Mouse (Mus musculus): ENCODE results near the gene Trim39. TPM values are rescaled to one million over a fixed set of nuclear protein-coding genes. Genes with fewer than 3 reads are reported as not detected.

The Trim39 gene
- polyA plus RNA-seq, 1 experiment from 2014 or later: 29.0 TPM

DNA sequence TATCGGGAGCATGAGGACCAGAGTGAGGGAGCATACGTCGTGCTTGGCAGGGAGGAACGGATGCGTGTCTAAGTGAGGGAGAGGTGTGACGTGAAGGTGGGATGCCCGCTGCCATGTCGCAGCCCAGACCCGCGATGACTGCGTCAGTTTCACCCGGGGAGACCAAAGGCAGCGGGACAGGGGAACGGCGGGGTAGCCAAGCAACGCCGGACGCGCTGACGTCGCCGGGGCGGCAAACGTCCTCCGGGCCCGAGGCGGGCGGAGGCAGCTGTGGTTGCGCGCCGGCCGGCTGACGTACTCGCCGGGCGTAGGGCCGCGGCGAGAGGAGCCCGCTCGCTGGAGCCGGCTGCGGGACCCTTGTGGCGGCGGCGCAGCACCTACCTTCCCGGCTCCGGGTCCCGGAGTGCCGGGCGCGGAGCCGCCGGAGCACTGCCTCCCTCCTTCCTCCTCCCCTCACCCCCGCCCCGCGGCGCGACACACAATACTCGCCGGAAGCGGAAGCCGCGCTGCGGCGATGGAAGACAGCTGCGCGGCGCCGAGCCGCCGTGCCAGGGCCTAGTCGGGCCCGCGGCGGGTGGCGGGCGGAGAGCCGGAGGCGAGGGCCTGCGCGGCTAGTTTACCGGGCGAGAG, 976 bp downstream of the Trim39 start:
- Histone ChIP-seq H3K27me3 (replicated peaks) (no peaks in the 10 kb centered on the region), H3K4me1 (peaks cover 32% of the 10 kb centered on the region), H3K27ac (peak overlapping the region; percentile 99), H3K4me2 (peak overlapping the region; percentile 88), H3K36me3 (replicated peaks) (peaks cover 16% of the 10 kb centered on the region), H3K9me3 (no peaks in the 10 kb centered on the region), H3K4me3 (peak overlapping the region; percentile 91), H3K9ac (peak overlapping the region; percentile 95)
- WGBS: under 1% methylated on average over 76 of the region's 84 CpGs
- peak; percentile 94 for ATAC-seq (replicated peaks)

DNA sequence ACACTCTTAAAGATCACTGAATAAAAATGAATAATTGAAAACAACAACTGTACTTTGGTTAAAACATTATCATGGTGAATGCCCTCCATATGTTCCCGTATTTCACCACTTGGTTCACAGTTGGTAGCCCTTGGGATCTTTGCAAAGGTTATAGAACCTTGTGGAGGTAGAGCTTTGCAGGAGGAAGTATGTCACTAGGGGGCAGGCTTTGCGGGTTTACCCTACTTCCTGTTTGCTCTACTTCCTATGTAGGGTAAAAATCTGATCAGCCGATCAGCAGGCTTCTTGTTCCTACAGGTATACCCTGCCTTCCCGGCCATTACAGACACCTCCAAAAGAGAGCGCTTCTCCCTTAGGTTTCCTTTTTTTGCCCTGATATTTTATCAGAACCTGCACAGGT, 6.2 kb downstream of the Trim39 start:
- 82% methylated on average over 5 of the region's 5 CpGs for WGBS

DNA sequence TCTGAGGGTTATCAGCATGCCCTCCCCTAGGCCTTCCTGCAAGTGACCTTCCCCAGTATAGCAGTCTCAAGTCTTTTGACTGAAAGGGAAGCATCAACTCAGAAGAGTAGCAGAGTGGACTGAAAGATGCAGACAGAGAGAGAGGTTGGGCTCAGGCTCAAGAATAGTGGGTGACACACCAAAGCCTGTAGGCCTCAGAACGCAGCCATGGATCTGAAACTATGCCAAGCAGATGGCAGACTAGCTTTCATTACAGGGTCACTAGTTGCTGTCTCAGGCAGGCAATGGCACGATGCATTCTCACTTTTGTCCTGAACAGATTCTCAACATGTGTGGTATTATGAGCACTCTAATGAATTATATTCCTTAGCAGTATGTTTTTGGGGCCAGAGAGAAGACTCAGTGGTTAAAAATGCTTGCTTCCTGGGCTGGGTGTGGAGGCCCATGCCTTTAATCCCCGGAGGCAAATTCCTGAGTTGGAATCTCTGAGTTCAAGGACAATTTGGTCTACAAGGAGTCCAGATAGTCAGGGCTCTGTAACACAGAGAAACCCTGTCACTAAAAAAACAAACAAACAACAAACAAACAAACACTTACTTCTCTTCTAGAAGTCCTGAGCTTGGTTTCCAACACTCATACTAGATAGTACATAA, 7.6 kb downstream of the Trim39 start:
- WGBS: 93% methylated on average over 3 of the region's 3 CpGs
- ATAC-seq (replicated peaks): no peak
- Histone ChIP-seq H3K9me3 (no peaks in the 10 kb centered on the region), H3K9ac (no peak overlapping the region), H3K4me3 (no peak overlapping the region), H3K27me3 (replicated peaks) (no peaks in the 10 kb centered on the region), H3K36me3 (replicated peaks) (peaks cover 73% of the 10 kb centered on the region), H3K4me2 (no peak overlapping the region), H3K4me1 (no peaks in the 10 kb centered on the region), H3K27ac (no peak overlapping the region)

More for the DNA sequence above, 6.2 kb downstream of the Trim39 start:
- H3K4me1 ChIP-seq: peaks cover 11% of the 10 kb centered on the region
- H3K27ac ChIP-seq: no peak overlapping the region
- peaks cover 61% of the 10 kb centered on the region for H3K36me3 ChIP-seq (replicated peaks)
- H3K27me3 ChIP-seq (replicated peaks): no peaks in the 10 kb centered on the region
- no peak overlapping the region for H3K9ac ChIP-seq
- no peaks in the 10 kb centered on the region for H3K9me3 ChIP-seq
- ATAC-seq (replicated peaks): no peak
- no peak overlapping the region for H3K4me3 ChIP-seq
- H3K4me2 ChIP-seq: no peak overlapping the region

DNA sequence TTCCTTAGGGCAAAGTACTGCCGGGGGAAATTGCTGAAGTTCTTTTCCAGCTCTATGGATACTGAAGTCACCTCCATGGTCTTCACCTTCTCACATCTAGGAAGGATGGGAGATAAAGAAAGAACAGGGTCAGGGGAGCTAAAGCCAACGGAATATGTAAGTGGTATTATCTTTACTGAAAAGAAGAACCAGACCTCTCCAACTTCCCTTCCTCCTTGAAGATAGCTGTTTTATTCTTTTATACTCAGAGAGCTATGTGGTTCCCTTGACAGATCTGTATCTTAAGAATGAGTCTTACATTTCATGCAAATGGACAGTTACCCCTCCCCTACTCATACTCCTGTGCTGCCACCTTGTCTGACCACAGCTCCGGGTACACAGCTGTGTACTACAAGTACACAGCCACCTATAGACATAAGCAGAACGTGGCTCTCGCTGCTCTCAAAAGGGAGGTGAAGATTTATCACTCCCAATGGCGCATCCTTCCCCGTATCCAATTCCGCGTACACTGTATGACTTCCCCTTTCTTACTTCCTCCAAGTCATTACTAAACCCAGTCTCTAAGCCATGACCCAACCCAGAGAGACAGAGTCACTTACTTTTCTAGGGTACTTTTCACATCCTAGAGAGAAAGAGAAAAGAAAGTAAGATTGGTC, 10.4 kb downstream of the Trim39 start:
- WGBS: 95% methylated on average over 9 of the region's 9 CpGs

DNA sequence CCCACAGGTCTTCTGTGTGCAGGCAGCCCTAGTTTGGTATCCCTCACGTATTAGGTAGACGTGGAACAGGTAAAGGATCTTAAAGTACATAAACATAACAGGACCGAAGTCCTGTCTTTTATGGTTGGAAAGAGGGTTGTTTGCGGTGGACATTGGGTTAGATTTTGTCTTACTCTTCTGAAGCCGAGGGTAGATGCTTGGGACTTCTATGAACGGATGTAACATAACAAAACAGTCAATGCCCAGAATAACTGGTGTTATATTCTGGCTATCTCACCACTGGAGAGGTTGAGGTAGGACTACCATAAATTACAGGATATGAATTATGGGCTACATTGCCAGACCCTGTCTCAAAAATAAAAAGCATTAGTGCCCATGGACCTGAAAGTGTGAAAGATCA, 14.1 kb downstream of the Trim39 start, which contains the start of gene Rpp21:
TSS of gene Rpp21 (minus strand) at position 101 of the 400 bp plus-strand sequence.
- Histone ChIP-seq H3K9me3 (no peaks in the 10 kb centered on the region), H3K9ac (peak within 1 kb of the TSS; percentile 89), H3K4me1 (peaks cover 10% of the 10 kb centered on the region), H3K27me3 (replicated peaks) (no peaks in the 10 kb centered on the region), H3K27ac (peak within 1 kb of the TSS; percentile 85), H3K4me2 (peak within 1 kb of the TSS; percentile 53), H3K36me3 (replicated peaks) (peaks cover 39% of the 10 kb centered on the region), H3K4me3 (peak within 1 kb of the TSS; percentile 64)
- ATAC-seq (replicated peaks): 0 out of 2 replicates have a peak, but pooled peaks have one; percentile 4
- WGBS: 51% methylated on average over 6 of the region's 6 CpGs

More for the DNA sequence above, 10.4 kb downstream of the Trim39 start:
- Histone ChIP-seq H3K4me1 (peaks cover 8% of the 10 kb centered on the region), H3K9me3 (no peaks in the 10 kb centered on the region), H3K9ac (no peak overlapping the region), H3K27me3 (replicated peaks) (no peaks in the 10 kb centered on the region), H3K27ac (no peak overlapping the region), H3K4me2 (no peak overlapping the region), H3K36me3 (replicated peaks) (peaks cover 69% of the 10 kb centered on the region), H3K4me3 (no peak overlapping the region)
- no peak for ATAC-seq (replicated peaks)

DNA sequence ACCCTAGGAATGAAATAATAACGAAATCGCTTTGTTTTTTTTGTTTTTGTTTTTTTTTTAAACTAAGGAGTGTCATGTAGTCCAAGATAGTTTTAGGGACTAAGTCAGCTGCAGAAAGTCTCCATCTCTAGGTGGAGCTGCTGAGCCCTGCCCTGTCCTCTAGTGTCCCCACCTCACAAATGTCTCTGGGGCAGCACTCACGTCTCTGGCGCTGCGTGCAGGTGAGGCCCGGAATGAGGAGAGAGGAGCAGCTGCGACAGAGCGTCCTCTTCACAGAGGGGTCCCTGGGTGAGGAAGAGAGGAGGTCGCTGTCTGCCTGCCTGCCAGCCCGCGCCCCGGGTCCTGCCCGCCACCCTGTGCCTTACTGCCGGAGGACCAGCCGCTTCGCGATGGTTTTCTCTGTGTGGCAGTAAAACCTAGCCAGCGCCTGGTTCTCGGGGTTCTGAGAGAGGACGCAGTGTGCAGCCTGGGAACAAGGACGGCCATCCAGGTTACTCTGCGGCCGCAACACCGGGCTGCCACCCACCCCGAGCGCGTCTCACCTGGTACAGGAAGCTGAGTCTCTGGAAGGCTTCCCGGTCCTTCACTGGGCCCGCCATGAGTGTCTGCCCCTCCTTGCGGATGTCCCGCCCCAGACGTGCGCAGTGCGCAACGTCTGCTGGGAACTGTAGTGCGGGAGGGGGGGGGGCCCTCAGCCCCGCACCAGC, 14.7 kb downstream of the Trim39 start:
- under 1% methylated on average over 37 of the region's 37 CpGs for WGBS
- Histone ChIP-seq H3K36me3 (replicated peaks) (peaks cover 34% of the 10 kb centered on the region), H3K9me3 (no peaks in the 10 kb centered on the region), H3K4me3 (peak overlapping the region; percentile 64), H3K27me3 (replicated peaks) (0 out of 2 replicates have a peak, but pooled peaks cover 4% of the 10 kb centered on the region), H3K4me2 (peak overlapping the region; percentile 53), H3K4me1 (peaks cover 10% of the 10 kb centered on the region), H3K9ac (peak overlapping the region; percentile 89), H3K27ac (peak overlapping the region; percentile 85)
- ATAC-seq (replicated peaks): peak; percentile 98

DNA sequence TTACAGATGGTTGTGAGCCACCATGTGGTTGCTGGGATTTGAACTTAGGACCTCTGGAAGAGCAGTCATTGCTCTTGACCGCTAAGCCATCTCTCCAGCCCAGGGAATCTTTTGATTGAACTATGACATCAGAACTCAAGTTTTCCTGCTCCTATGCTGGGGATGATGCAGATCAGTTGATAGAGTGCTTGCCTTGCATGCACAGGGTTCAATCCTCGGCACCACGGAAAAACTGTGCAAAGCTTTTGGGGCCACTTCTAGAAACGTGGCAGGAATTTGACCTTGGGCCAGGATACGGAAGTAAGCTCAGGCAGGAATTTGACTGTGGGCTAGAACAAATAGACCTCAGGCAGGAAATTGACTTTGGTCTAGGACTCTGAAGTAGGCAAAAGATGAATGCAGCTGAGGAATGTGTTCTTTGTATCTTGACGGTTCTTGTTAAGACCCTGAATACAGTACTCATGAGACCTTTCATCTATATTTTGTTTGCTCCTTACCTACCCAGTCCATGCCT, 18.9 kb downstream of the Trim39 start:
- 74% methylated on average over 6 of the region's 6 CpGs for WGBS
- Histone ChIP-seq H3K27me3 (replicated peaks) (peaks cover 17% of the 10 kb centered on the region), H3K9me3 (no peaks in the 10 kb centered on the region), H3K4me2 (no peak overlapping the region), H3K4me3 (no peak overlapping the region), H3K4me1 (peaks cover 10% of the 10 kb centered on the region), H3K9ac (no peak overlapping the region), H3K27ac (no peak overlapping the region), H3K36me3 (replicated peaks) (no peaks in the 10 kb centered on the region)
- ATAC-seq (replicated peaks): no peak

DNA sequence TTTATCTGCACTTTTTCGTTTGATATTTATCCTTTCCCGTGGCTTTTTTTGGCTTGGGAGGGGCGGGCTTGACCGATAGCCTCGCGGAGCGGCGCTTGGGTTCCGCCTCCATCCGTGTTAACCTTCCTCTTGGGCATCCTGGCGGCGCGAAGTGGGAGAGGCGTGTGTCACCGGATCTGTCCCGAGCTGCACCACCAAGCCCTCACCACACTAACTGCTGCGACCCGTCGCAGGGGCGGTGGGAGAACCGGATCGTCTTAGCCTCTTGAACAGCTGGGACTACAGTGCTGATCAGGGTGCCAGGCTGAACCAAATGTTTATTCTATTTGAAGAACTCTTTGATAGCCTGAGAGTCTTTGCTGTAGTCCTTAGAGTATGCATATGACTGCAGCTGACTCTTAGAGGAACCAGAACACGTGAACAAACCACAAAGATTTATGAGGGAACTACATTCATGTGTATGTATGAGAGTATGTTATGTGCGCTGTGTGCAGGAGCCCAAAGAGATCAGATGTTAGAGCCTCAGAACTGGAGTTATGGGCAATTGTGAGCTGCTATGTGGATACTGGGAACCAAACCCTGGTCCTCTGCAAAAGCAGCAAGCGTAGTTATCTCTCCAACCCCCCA, 19.7 kb downstream of the Trim39 start:
- Histone ChIP-seq H3K4me2 (peak overlapping the region; percentile 37), H3K9me3 (no peaks in the 10 kb centered on the region), H3K4me3 (peak overlapping the region; percentile 18), H3K36me3 (replicated peaks) (no peaks in the 10 kb centered on the region), H3K27me3 (replicated peaks) (peaks cover 19% of the 10 kb centered on the region), H3K27ac (no peak overlapping the region), H3K4me1 (peaks cover 7% of the 10 kb centered on the region), H3K9ac (no peak overlapping the region)
- ATAC-seq (replicated peaks): no peak; the same call in 1 of the 2 replicates
- 12% methylated on average over 25 of the region's 25 CpGs for WGBS

DNA sequence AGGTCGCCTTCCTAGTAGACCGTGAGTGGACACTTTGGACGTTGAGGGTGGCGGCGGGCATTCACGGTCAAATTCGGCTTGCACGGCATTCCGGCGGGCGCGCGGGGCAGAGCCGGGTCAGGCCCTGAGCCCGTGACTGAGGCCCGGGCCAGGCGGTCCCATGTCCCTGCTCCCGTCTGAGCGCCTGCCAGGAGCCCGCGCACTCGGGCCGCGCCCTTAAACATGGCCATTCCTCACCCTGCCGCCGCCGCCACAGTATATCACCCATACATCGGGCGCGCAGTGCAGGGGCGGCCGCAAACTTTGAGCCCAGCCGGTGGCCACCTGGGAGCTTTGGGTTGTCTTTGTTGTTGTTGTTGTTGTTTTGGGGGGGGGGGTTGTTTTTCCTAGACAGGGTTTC, 23.2 kb downstream of the Trim39 start:
- H3K4me2 ChIP-seq: peak overlapping the region; percentile 19; the same call in 1 of the 2 replicates
- no peak overlapping the region for H3K9ac ChIP-seq
- H3K4me1 ChIP-seq: no peaks in the 10 kb centered on the region
- 32% methylated on average over 33 of the region's 33 CpGs for WGBS
- no peak overlapping the region for H3K4me3 ChIP-seq
- no peak overlapping the region for H3K27ac ChIP-seq
- no peak for ATAC-seq (replicated peaks)
- H3K9me3 ChIP-seq: no peaks in the 10 kb centered on the region
- no peaks in the 10 kb centered on the region for H3K36me3 ChIP-seq (replicated peaks)
- H3K27me3 ChIP-seq (replicated peaks): peaks cover 19% of the 10 kb centered on the region

DNA sequence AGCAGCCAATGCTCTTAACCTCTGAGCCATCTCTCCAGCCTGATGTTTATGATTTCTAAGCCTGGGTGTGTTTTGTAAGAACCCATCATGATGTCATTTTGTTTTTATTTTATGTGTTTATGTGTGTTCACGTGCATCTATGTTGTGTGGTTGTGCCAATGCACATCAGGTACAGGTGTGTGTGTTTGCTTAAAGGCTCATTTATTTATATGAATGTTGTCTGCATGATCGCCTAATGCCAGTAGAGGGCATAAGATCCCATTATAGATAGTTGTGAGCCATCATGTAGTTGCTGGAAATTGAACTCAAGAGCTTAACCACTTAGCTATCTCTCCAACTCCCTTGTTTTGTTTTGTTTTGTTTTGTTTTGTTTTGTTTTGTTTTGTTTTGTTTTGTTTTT, 26.3 kb downstream of the Trim39 start:
- no peak for ATAC-seq (replicated peaks)
- H3K27me3 ChIP-seq (replicated peaks): peaks cover 15% of the 10 kb centered on the region
- H3K4me3 ChIP-seq: no peak overlapping the region
- H3K4me2 ChIP-seq: no peak overlapping the region
- no peaks in the 10 kb centered on the region for H3K4me1 ChIP-seq
- H3K9me3 ChIP-seq: no peaks in the 10 kb centered on the region
- no peaks in the 10 kb centered on the region for H3K36me3 ChIP-seq (replicated peaks)
- no peak overlapping the region for H3K9ac ChIP-seq
- 79% methylated on average over 2 of the region's 2 CpGs for WGBS
- H3K27ac ChIP-seq: no peak overlapping the region

DNA sequence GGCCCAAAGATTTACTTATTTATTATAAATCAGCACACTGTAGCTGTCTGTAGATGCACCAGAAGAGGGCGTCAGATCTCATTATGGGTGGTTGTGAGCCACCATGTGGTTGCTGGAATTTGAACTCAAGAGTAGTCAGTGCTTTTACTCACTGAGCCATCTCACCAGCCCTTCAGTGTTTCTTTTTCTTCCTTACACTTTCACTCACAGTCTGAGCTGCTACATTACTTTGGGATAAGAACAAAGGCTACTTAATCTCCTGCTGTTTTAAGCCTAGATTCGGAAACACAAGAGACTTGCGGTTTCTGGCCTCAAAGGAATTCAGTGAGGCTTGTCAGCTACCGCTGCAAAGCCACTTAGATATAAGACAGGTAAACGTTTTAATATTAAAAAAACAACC, 28.0 kb downstream of the Trim39 start:
- H3K9ac ChIP-seq: no peak overlapping the region
- H3K9me3 ChIP-seq: no peaks in the 10 kb centered on the region
- no peaks in the 10 kb centered on the region for H3K36me3 ChIP-seq (replicated peaks)
- H3K4me2 ChIP-seq: no peak overlapping the region
- H3K4me1 ChIP-seq: no peaks in the 10 kb centered on the region
- no peak overlapping the region for H3K4me3 ChIP-seq
- H3K27me3 ChIP-seq (replicated peaks): peaks cover 7% of the 10 kb centered on the region; the same call in 1 of the 2 replicates
- WGBS: 14% methylated on average over 5 of the region's 5 CpGs
- no peak for ATAC-seq (replicated peaks)
- no peak overlapping the region for H3K27ac ChIP-seq

All from midbrain, embryonic 15.5 days (tissue).